Mouse (Mus musculus) urinary bladder, postnatal 4 days (tissue): Measurements from ENCODE around the gene Cyth3.

Experiments
- DNase-seq, 2 experiments: peaks; one replicate each; pipeline ENCODE4 v3.0.0; 2021 to 2022; ENCODE audit warnings: low spot score in 2 of 2

Gene Cyth3

GRCm38 (mm10) chr5:143666015-143666414, 43.8 kb downstream of the Cyth3 start:
- DNase-seq, result no peak

GRCm38 (mm10) chr5:143668884-143669283, 46.6 kb downstream of the Cyth3 start:
- no peak for DNase-seq

- no peak for DNase-seq
Measured at GRCm38 (mm10) chr5:143669393-143669792, 47.1 kb downstream of the Cyth3 start.

- DNase-seq, result no peak
Measured at GRCm38 (mm10) chr5:143669839-143670238, 47.6 kb downstream of the Cyth3 start.

GRCm38 (mm10) chr5:143670740-143671415, 48.6 kb downstream of the Cyth3 start:
- no peak for DNase-seq

- no peak for DNase-seq
Measured at GRCm38 (mm10) chr5:143674576-143674975, 52.3 kb downstream of the Cyth3 start.

GRCm38 (mm10) chr5:143676218-143676985, 54.2 kb downstream of the Cyth3 start:
- DNase-seq, result no peak

- no peak for DNase-seq
Measured at GRCm38 (mm10) chr5:143677363-143677762, 55.1 kb downstream of the Cyth3 start.

GRCm38 (mm10) chr5:143678634-143679271, 56.5 kb downstream of the Cyth3 start:
- no peak for DNase-seq

- no peak for DNase-seq
Measured at GRCm38 (mm10) chr5:143679654-143680053, 57.4 kb downstream of the Cyth3 start.

- DNase-seq, result no peak
Measured at GRCm38 (mm10) chr5:143683696-143684095, 61.4 kb downstream of the Cyth3 start.

GRCm38 (mm10) chr5:143684911-143685390, 62.7 kb downstream of the Cyth3 start:
- no peak for DNase-seq

- no peak for DNase-seq
Measured at GRCm38 (mm10) chr5:143686456-143686855, 64.2 kb downstream of the Cyth3 start.

- no peak for DNase-seq
Measured at GRCm38 (mm10) chr5:143687589-143687988, 65.3 kb downstream of the Cyth3 start.

GRCm38 (mm10) chr5:143690392-143690791, 68.1 kb downstream of the Cyth3 start:
- no peak for DNase-seq

- DNase-seq, result no peak
Measured at GRCm38 (mm10) chr5:143690926-143691325, 68.7 kb downstream of the Cyth3 start.

- DNase-seq, result no peak
Measured at GRCm38 (mm10) chr5:143696323-143696722, 74.1 kb downstream of the Cyth3 start.

- DNase-seq, result no peak
Measured at GRCm38 (mm10) chr5:143698454-143698853, 76.2 kb downstream of the Cyth3 start.

GRCm38 (mm10) chr5:143700247-143700646, 78.0 kb downstream of the Cyth3 start:
- no peak for DNase-seq

GRCm38 (mm10) chr5:143701074-143701473, 78.8 kb downstream of the Cyth3 start:
- no peak for DNase-seq

- DNase-seq, result no peak
Measured at GRCm38 (mm10) chr5:143704875-143705658, 82.8 kb downstream of the Cyth3 start.

GRCm38 (mm10) chr5:143705659-143705982, 83.4 kb downstream of the Cyth3 start:
- no peak for DNase-seq
